Mouse (Mus musculus) ES-E14 (cell line): ENCODE measurements around the gene Catsperg1. TPM values are rescaled to one million over a fixed set of nuclear protein-coding genes. Genes with fewer than 3 reads are reported as not detected.

Experiments
- DNase-seq: peaks from one replicate; pipeline ENCODE4 v3.0.0-alpha.2; 2013; ENCODE audit warnings: low read depth, low spot score
- H3K27ac ChIP-seq: 2 replicates; pipeline ENCODE4 v1.5.1; 2012; ENCODE audit warnings: low read depth, mild to moderate bottlenecking, low read length, moderate library complexity, mixed read lengths; ENCODE audit not compliant: poor library complexity, insufficient read depth, severe bottlenecking
- H3K36me3 ChIP-seq: 2 replicates; pipeline ENCODE4 v1.6.1; 2012; ENCODE audit warnings: mild to moderate bottlenecking, low read length, moderate library complexity, mixed read lengths; ENCODE audit not compliant: control insufficient read depth, poor library complexity, insufficient read depth, severe bottlenecking
- H3K4me1 ChIP-seq, 2 experiments: fragments of 150-350 bp in 1 of 2; sonication (generic) in 1 of 2; 2 replicates each; pipeline ENCODE4 v1.6.1; 2012; ENCODE audit warnings: low read length in 2 of 2, mild to moderate bottlenecking in 1 of 2, mixed read lengths in 1 of 2; ENCODE audit not compliant: control insufficient read depth in 2 of 2, insufficient read depth in 2 of 2, poor library complexity in 1 of 2
- H3K4me3 ChIP-seq, 2 experiments: fragments of 150-350 bp in 1 of 2; sonication (generic) in 1 of 2; 2 replicates each; pipeline ENCODE4 v1.5.1; 2012; ENCODE audit warnings: low read length in 2 of 2, low read depth in 1 of 2, mild to moderate bottlenecking in 1 of 2, mixed read lengths in 1 of 2; ENCODE audit not compliant: insufficient read depth in 1 of 2, poor library complexity in 1 of 2, severe bottlenecking in 1 of 2
- H3K9ac ChIP-seq: 2 replicates; pipeline ENCODE4 v1.6.1; 2012; ENCODE audit warnings: low read depth, mild to moderate bottlenecking, low read length, mixed read lengths; ENCODE audit not compliant: poor library complexity, insufficient read depth, severe bottlenecking
- H3K9me3 ChIP-seq: fragments of 150-350 bp; sonication (generic); 2 replicates; pipeline ENCODE4 v1.6.1; 2012; ENCODE audit warnings: low read depth, mild to moderate bottlenecking, low read length; ENCODE audit not compliant: control insufficient read depth, insufficient read depth
- CHD2 ChIP-seq: IDR thresholded peaks from 2 replicates; pipeline ENCODE4 v1.6.1; 2014; ENCODE audit warnings: mild to moderate bottlenecking, low read depth, low read length, inconsistent platforms
- HCFC1 ChIP-seq: IDR thresholded peaks from 2 replicates; pipeline ENCODE4 v1.6.1; 2012; ENCODE audit warnings: low read length, inconsistent platforms, borderline replicate concordance; ENCODE audit not compliant: insufficient read depth
- MAFK ChIP-seq: IDR thresholded peaks from 2 replicates; pipeline ENCODE4 v1.6.1; 2014; ENCODE audit warnings: mild to moderate bottlenecking, low read depth, low read length, inconsistent platforms; ENCODE audit not compliant: insufficient read depth
- ZC3H11A ChIP-seq: IDR thresholded peaks from 2 replicates; pipeline ENCODE4 v1.6.1; 2012; ENCODE audit warnings: low read depth, mild to moderate bottlenecking, inconsistent platforms, low read length, borderline replicate concordance
- ZNF384 ChIP-seq: IDR thresholded peaks from 2 replicates; pipeline ENCODE4 v1.6.1; 2012; ENCODE audit warnings: low read depth, low read length, inconsistent platforms
- in situ Hi-C, 2 experiments: fragments of 600-800 bp; cut with MboI; formaldehyde crosslinking; loops; one replicate each; pipeline ENCODE4 v1.15.1; 2025; ENCODE audit warnings: low sequenced_read_pairs in 2 of 2, inconsistent platforms in 1 of 2; ENCODE audit not compliant: unreplicated experiment in 2 of 2
- total RNA-seq: library from RNA; depleted of rRNA; stranded (reverse); fragments of 300-350 nt; gene quantifications from 2 replicates; pipeline ENCODE4 v1.2.3, GENCODE M21; 2012; rRNA removed

Catsperg1 gene
- total RNA-seq, 1 experiment: 2.9 TPM

GRCm38 (mm10) chr7:29134693-29135386, 79.0 kb downstream of the Catsperg1 start, which contains the start of gene Rasgrp4:
Gene Rasgrp4 (plus strand): TSS chr7:29134851.
- no peak for TF ChIP-seq CHD2
- TF ChIP-seq ZNF384: no peak
- TF ChIP-seq HCFC1: no peak
- no peak for TF ChIP-seq ZC3H11A
- no peak for TF ChIP-seq MAFK
- Histone ChIP-seq H3K4me3 (peak within 1 kb of the TSS; percentile 44 to 62), H3K9ac (no peak within 1 kb of the TSS; the same call in 1 of the 2 replicates), H3K27ac (no peak within 1 kb of the TSS), H3K9me3 (no peaks in the 10 kb centered on the region), H3K4me1 (peaks cover 6 to 13% of the 10 kb centered on the region in 2 experiments), H3K36me3 (no peaks in the 10 kb centered on the region)
- in situ Hi-C loops: no loop called here
- DNase-seq: no peak

DNA sequence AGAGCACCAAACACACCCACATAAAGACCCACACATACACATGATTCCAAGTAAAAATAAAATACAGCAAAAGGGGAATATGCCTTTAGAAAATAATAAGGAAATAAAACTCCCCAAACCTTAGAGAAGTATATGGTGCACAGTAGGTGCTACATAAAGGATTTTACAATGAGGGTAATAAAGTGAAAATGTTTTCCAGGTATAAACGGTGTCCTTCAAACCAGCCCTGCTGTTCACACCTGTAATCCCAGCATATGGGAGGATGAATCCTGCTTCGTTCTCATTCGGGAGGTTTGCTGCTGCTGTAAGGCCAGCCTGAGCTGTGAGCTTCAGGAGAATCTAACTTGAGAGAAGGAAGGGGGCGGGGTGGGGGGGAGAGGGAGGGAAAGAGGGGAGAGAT, 79.6 kb downstream of the Catsperg1 start:
- Histone ChIP-seq H3K9me3 (no peaks in the 10 kb centered on the region), H3K4me1 (peaks cover 6 to 13% of the 10 kb centered on the region in 2 experiments), H3K27ac (no peak overlapping the region), H3K4me3 (peak overlapping the region in 1 of 2 experiments; percentile 44; a peak in 2 of 4 replicates), H3K36me3 (no peaks in the 10 kb centered on the region), H3K9ac (no peak overlapping the region)
- TF ChIP-seq HCFC1: no peak
- no peak for TF ChIP-seq ZNF384
- no peak for TF ChIP-seq CHD2
- no peak for TF ChIP-seq MAFK
- TF ChIP-seq ZC3H11A: no peak
- in situ Hi-C loops: no loop called here
- DNase-seq: no peak

Other genes starting within 250 kb of the Catsperg1 start
- 474 and 500 TPM in 2 replicates for gene Eif3k, start 232.2 kb downstream of the Catsperg1 start, total RNA-seq
- 14.8 and 15.6 TPM in 2 replicates for gene Map4k1, start 232.0 kb downstream of the Catsperg1 start, total RNA-seq
- gene Ryr1, start 88.9 kb downstream of the Catsperg1 start, total RNA-seq: 5.1 and 8.5 TPM in 2 replicates
- 5.6 and 5.9 TPM in 2 replicates for gene Rasgrp4, start 79.2 kb downstream of the Catsperg1 start, total RNA-seq
- gene Fam98c, start 57.8 kb downstream of the Catsperg1 start, total RNA-seq: 20.8 and 42.5 TPM in 2 replicates
- 0.67 and 1.2 TPM in 2 replicates for gene Ggn, start 43.8 kb downstream of the Catsperg1 start, total RNA-seq
- gene Spred3, start 43.6 kb downstream of the Catsperg1 start, total RNA-seq: 5.1 and 6.2 TPM in 2 replicates
- 209 and 211 TPM in 2 replicates for gene Psmd8, start 33.3 kb downstream of the Catsperg1 start, total RNA-seq
- 6.2 and 8.5 TPM in 2 replicates for gene Kcnk6, start 18.5 kb upstream of the Catsperg1 start, total RNA-seq
- gene Yif1b, start 24.3 kb upstream of the Catsperg1 start, total RNA-seq: 201 and 296 TPM in 2 replicates
- gene 2200002D01Rik, start 34.4 kb upstream of the Catsperg1 start, total RNA-seq: 19.9 and 20.0 TPM in 2 replicates
- 202 and 424 TPM in 2 replicates for gene Spint2, start 67.9 kb upstream of the Catsperg1 start, total RNA-seq
- 10.6 and 11.2 TPM in 2 replicates for gene Ppp1r14a, start 75.3 kb upstream of the Catsperg1 start, total RNA-seq
- 18.0 and 20.0 TPM in 2 replicates for gene Dpf1, start 89.9 kb upstream of the Catsperg1 start, total RNA-seq